Mouse (Mus musculus) lung, embryonic 14.5 days (tissue): Measurements from ENCODE around the gene Fto. TPM values are rescaled to one million over a fixed set of nuclear protein-coding genes. Genes with fewer than 3 reads are reported as not detected.

ENCODE experiments used
- ATAC-seq: fragments of 200-750 bp; cut with Nextera tagmentation; 2 replicates; pipeline ENCODE4 v1.8.0; 2017; ENCODE audit warnings: mild to moderate bottlenecking, moderate TSS enrichment, moderate library complexity; ENCODE audit not compliant: insufficient read depth
- DNase-seq: peaks from one replicate; pipeline ENCODE4 v3.0.0-alpha.2; 2015
- H3K27ac ChIP-seq: fragments of 300-500 bp; sonication (generic); 2 replicates; pipeline ENCODE4 v1.5.1; 2014; ENCODE audit warnings: low read depth, mild to moderate bottlenecking, moderate library complexity
- H3K27me3 ChIP-seq: fragments of 300-500 bp; sonication (generic); 2 replicates; pipeline ENCODE4 v1.6.1; 2014; ENCODE audit warnings: low read length, control low read depth; ENCODE audit not compliant: insufficient read depth
- H3K36me3 ChIP-seq: fragments of 300-500 bp; sonication (generic); 2 replicates; pipeline ENCODE4 v1.6.1; 2014; ENCODE audit warnings: control low read depth; ENCODE audit not compliant: insufficient read depth
- H3K4me1 ChIP-seq: fragments of 300-500 bp; sonication (generic); 2 replicates; pipeline ENCODE4 v1.6.1; 2014; ENCODE audit warnings: antibody characterized with exemption, control low read depth; ENCODE audit not compliant: insufficient read depth
- H3K4me2 ChIP-seq: fragments of 300-500 bp; sonication (generic); 2 replicates; pipeline ENCODE4 v1.6.1; 2014; ENCODE audit warnings: mild to moderate bottlenecking
- H3K4me3 ChIP-seq: fragments of 300-500 bp; sonication (generic); 2 replicates; pipeline ENCODE4 v1.5.1; 2014; ENCODE audit warnings: low read depth, low read length
- H3K9ac ChIP-seq: fragments of 300-500 bp; sonication (generic); 2 replicates; pipeline ENCODE4 v1.6.1; 2014
- H3K9me3 ChIP-seq: fragments of 300-500 bp; sonication (generic); 2 replicates; pipeline ENCODE4 v1.6.1; 2016; ENCODE audit warnings: low read depth, low read length, control low read depth
- CTCF ChIP-seq: IDR thresholded peaks from 2 replicates; pipeline ENCODE4 v1.5.1; 2016; ENCODE audit warnings: antibody characterized with exemption, low read depth
- WGBS: fragments of 180-500 bp; shearing (Covaris S2); extraction: QIAGEN DNeasy Blood & Tissue Kit; methylation state at CpG from one replicate; pipeline ENCODE4 v1.1.7; 2014; 5-methylcytosine and 5-hydroxymethylcytosine counted together
- polyA plus RNA-seq: library from polyadenylated mRNA; unstranded; fragments of >200 nt; fragmentation: Nextera tagmentation; extraction: Ambion mirVana; gene quantifications from 2 replicates; pipeline ENCODE4 v1.2.1, GENCODE M21; 2014

Gene Fto
- polyA plus RNA-seq, 1 experiment from 2014 or later, result 104 TPM

DNA sequence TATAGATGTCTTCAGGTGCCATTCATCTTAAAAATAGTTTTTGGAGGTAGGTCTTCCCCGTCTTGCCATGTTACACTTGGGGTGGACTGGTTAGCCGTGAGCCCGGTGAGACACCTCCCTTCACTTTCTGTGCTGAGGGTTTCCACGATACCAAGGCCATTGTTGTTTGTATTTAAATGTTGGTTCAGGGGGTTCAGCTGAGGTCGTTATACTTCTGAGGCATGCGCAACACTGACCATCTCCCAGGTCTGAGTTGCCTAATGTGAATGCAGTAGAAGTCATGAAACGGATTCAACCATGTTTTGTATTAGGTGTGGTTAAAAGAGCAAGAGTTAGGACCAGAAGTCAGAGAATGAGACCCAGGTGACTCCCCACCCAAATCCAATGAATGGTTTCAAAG is 72.5 kb downstream of the Fto start:
- no peak for DNase-seq
- H3K4me3 ChIP-seq, result no peak overlapping the region
- no peaks in the 10 kb centered on the region for H3K27me3 ChIP-seq
- no peak for TF ChIP-seq CTCF
- no peaks in the 10 kb centered on the region for H3K36me3 ChIP-seq
- WGBS, result 88% methylated on average over 7 of the region's 7 CpGs
- no peak overlapping the region for H3K27ac ChIP-seq
- H3K4me2 ChIP-seq, result no peak overlapping the region
- H3K9me3 ChIP-seq, result no peaks in the 10 kb centered on the region
- ATAC-seq, result no peak
- H3K9ac ChIP-seq, result no peak overlapping the region
- peaks cover 24% of the 10 kb centered on the region for H3K4me1 ChIP-seq

DNA sequence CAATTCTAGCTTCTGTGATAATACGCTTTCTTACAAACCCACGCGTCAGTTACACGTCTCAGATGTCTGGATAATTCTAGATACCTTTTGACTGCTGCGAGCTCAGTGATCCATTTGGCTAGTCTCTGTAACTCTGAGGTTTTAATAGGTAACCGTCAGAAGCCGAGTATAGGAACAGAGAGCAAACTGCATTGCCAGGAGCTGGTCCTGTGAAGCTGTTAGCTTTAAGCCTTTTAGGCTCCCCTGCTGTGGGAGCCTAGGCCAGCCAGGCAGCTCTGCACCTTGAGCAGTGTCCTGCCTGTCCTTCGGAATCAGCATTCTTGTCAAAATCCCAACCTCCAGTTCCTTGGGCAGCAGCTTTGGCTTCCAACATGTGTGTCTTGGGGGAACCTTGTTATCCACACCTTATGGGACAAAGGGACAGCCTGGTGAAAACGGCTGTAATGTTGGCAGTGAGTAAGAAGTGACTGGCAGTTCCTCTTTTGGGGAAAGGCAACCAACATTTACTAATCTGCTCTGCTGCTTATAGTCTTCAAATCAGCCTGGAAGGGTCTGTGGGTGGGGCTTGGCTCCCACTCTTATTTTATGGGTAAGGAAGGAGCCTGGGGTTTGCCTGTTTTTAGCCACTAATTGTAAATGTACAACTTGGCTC is 77.2 kb downstream of the Fto start:
- Histone ChIP-seq H3K9ac (no peak overlapping the region), H3K27me3 (no peaks in the 10 kb centered on the region), H3K4me3 (no peak overlapping the region), H3K4me2 (no peak overlapping the region), H3K4me1 (peaks cover 23% of the 10 kb centered on the region; the same call in 1 of the 2 replicates), H3K9me3 (no peaks in the 10 kb centered on the region), H3K27ac (0 out of 2 replicates have a peak overlapping the region, but pooled peaks have one; percentile 22), H3K36me3 (no peaks in the 10 kb centered on the region)
- DNase-seq (no peak), ATAC-seq (no peak)
- TF ChIP-seq CTCF, result no peak
- WGBS, result 68% methylated on average over 9 of the region's 9 CpGs

DNA sequence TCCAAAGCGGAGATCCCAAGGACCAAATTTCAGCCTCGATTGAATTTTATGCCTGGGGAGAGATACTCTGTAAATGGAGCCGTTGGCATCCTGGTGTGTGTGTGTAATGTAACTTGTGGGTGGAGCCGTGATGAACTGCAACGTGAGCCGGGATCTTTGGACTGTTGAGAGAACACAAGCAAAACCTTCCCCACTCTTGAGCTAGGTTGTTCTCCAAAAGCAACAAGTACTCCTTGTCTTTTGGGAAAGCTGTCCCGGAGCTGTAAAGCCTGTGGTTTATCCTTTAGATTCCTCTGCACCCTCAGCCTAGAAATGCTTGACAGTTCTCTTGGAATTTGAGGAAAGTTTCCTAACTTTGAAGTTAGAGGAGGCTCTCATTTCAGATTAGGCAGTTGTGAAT is 78.9 kb downstream of the Fto start:
- H3K4me2 ChIP-seq, result no peak overlapping the region
- 35% methylated on average over 7 of the region's 7 CpGs for WGBS
- H3K4me3 ChIP-seq, result no peak overlapping the region
- DNase-seq (peak; percentile 30), ATAC-seq (no peak)
- no peaks in the 10 kb centered on the region for H3K27me3 ChIP-seq
- H3K36me3 ChIP-seq, result no peaks in the 10 kb centered on the region
- H3K27ac ChIP-seq, result no peak overlapping the region
- no peak for TF ChIP-seq CTCF
- peaks cover 23% of the 10 kb centered on the region; the same call in 1 of the 2 replicates for H3K4me1 ChIP-seq
- no peak overlapping the region for H3K9ac ChIP-seq
- no peaks in the 10 kb centered on the region for H3K9me3 ChIP-seq

GRCm38 (mm10) chr8:91395340-91396055 is 82.2 kb downstream of the Fto start:
- H3K4me1 ChIP-seq, result 0 out of 2 replicates have a peak, but pooled peaks cover 14% of the 10 kb centered on the region
- ATAC-seq, result no peak

DNA sequence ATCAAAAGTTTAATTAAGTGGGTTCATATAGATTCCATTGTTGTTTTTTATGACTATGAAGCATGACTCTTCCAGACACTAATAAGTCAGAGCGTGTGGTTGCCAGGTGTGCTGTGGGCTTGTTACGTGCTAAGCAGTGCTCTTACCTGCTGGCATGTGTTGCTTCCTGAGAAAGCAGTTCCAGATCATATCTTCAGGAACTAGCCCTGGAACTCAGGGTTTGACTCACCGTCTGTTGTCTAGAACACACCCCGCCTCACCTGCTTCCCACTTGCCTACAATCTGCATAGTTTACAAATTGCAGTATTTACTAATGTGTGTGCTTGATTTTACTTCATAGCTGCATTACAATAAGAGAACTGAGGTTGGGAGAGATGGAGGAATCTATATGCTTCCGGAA is 84.7 kb downstream of the Fto start:
- Histone ChIP-seq H3K4me2 (no peak overlapping the region), H3K36me3 (no peaks in the 10 kb centered on the region), H3K4me1 (0 out of 2 replicates have a peak, but pooled peaks cover 4% of the 10 kb centered on the region), H3K9me3 (no peaks in the 10 kb centered on the region), H3K4me3 (no peak overlapping the region), H3K27ac (no peak overlapping the region), H3K27me3 (no peaks in the 10 kb centered on the region), H3K9ac (no peak overlapping the region)
- DNase-seq (no peak), ATAC-seq (no peak)
- no peak for TF ChIP-seq CTCF
- WGBS, result 91% methylated on average over 5 of the region's 5 CpGs

More at GRCm38 (mm10) chr8:91395340-91396055, 82.2 kb downstream of the Fto start:
- no peak for TF ChIP-seq CTCF
- no peak overlapping the region for H3K27ac ChIP-seq
- 80% methylated on average over 6 of the region's 6 CpGs for WGBS
- H3K27me3 ChIP-seq, result no peaks in the 10 kb centered on the region
- H3K4me2 ChIP-seq, result no peak overlapping the region
- H3K9me3 ChIP-seq, result no peaks in the 10 kb centered on the region
- no peaks in the 10 kb centered on the region for H3K36me3 ChIP-seq
- H3K9ac ChIP-seq, result no peak overlapping the region
- no peak for DNase-seq
- no peak overlapping the region for H3K4me3 ChIP-seq

DNA sequence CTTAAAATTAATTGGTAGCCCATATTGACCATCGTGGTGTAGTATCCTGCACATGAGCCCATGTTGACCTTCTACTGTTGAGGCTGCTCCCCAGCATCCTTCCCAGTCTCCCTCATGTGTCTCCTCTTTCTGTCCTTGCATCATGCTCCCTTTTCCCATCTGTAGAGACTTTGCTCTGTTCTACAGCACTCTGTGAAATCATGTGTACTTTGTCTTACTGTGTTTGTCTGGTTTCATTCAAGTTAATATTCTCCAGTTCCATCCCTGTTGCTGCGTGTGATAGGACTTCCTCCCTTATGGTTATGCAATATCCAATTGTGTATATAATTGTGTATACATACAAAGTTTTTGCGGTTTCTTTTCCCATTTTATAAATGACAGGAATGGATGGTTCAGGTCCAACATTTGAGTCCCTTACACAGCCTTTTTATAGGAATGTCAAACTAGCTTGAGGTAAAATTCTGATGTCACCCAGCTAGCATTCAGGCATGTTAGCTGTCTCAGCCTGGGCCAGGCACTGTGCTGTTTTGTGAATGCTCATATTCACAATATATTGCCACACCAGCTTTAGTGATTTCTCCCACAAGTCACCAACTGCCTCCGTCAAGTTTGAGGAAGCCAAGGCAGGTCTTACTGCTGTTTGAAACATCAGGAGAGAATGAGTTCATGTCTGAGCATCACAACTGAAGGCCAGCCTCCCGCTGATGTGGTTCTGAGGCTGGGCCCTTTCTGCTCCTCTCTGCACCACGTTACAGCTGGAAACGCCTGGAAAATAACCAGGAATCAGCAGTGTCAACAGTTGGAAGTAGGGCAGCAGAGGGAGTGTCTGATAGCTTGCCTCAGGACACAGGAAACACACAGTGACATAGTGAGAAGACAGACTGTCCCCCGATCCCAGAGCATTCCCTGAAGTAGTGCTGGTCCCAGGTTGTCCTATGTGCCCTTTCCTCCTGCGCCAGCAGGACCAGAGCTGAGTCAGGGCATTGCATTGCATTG is 90.0 kb downstream of the Fto start:
- Histone ChIP-seq H3K9ac (no peak overlapping the region), H3K4me2 (no peak overlapping the region), H3K36me3 (peaks cover 9% of the 10 kb centered on the region; the same call in 1 of the 2 replicates), H3K27ac (no peak overlapping the region), H3K27me3 (no peaks in the 10 kb centered on the region), H3K9me3 (no peaks in the 10 kb centered on the region), H3K4me1 (no peaks in the 10 kb centered on the region), H3K4me3 (no peak overlapping the region)
- WGBS, result 79% methylated on average over 9 of the region's 9 CpGs
- no peak for ATAC-seq
- TF ChIP-seq CTCF, result no peak
- no peak for DNase-seq
